Mouse (Mus musculus): ENCODE results near the gene Ptprk. TPM values are rescaled to one million over a fixed set of nuclear protein-coding genes. Genes with fewer than 3 reads are reported as not detected.
A peak's percentile ranks its signal among the peaks of the same experiment; 100 is the strongest.

Ptprk gene
- polyA plus RNA-seq, 1 experiment from 2014 or later, result 24.7 TPM

GRCm38 (mm10) chr10:28552068-28552467 lies 477.4 kb downstream of the Ptprk start:
- H3K9me3 ChIP-seq, result no peaks in the 10 kb centered on the region
- 93% methylated on average over 2 of the region's 2 CpGs for WGBS
- no peak overlapping the region for H3K9ac ChIP-seq
- no peak overlapping the region for H3K4me3 ChIP-seq
- no peak for ATAC-seq (ENCODE audit: low FRiP score, low read depth)
- no peaks in the 10 kb centered on the region for H3K4me1 ChIP-seq
- no peak overlapping the region for H3K4me2 ChIP-seq (replicated peaks)
- H3K27me3 ChIP-seq (replicated peaks), result no peaks in the 10 kb centered on the region
- H3K27ac ChIP-seq, result no peak overlapping the region
- no peaks in the 10 kb centered on the region for H3K36me3 ChIP-seq

GRCm38 (mm10) chr10:28564110-28564674 lies 489.6 kb downstream of the Ptprk start:
- no peak overlapping the region for H3K27ac ChIP-seq
- no peaks in the 10 kb centered on the region for H3K36me3 ChIP-seq
- H3K9me3 ChIP-seq, result no peaks in the 10 kb centered on the region
- H3K27me3 ChIP-seq (replicated peaks), result no peaks in the 10 kb centered on the region
- H3K4me2 ChIP-seq (replicated peaks), result no peak overlapping the region
- 82% methylated on average over 3 of the region's 3 CpGs for WGBS
- no peak overlapping the region for H3K9ac ChIP-seq
- no peak overlapping the region for H3K4me3 ChIP-seq
- peak; percentile 61; the same call in 1 of the 2 replicates for ATAC-seq (ENCODE audit: low FRiP score, low read depth)
- H3K4me1 ChIP-seq, result no peaks in the 10 kb centered on the region

GRCm38 (mm10) chr10:28566378-28566777 lies 491.8 kb downstream of the Ptprk start:
- Histone ChIP-seq H3K4me3 (no peak overlapping the region), H3K4me2 (replicated peaks) (no peak overlapping the region), H3K4me1 (no peaks in the 10 kb centered on the region), H3K27me3 (replicated peaks) (no peaks in the 10 kb centered on the region), H3K9me3 (no peaks in the 10 kb centered on the region), H3K27ac (no peak overlapping the region), H3K36me3 (no peaks in the 10 kb centered on the region), H3K9ac (no peak overlapping the region)
- ATAC-seq (ENCODE audit: low FRiP score, low read depth), result no peak
- 86% methylated on average over 4 of the region's 4 CpGs for WGBS

- H3K9me3 ChIP-seq, result no peaks in the 10 kb centered on the region
- H3K9ac ChIP-seq, result no peak overlapping the region
- no peak overlapping the region for H3K4me3 ChIP-seq
- no peak for ATAC-seq (ENCODE audit: low FRiP score, low read depth)
- 90% methylated on average over 2 of the region's 2 CpGs for WGBS
- no peak overlapping the region for H3K4me2 ChIP-seq (replicated peaks)
- H3K4me1 ChIP-seq, result no peaks in the 10 kb centered on the region
- H3K27me3 ChIP-seq (replicated peaks), result no peaks in the 10 kb centered on the region
- no peaks in the 10 kb centered on the region for H3K36me3 ChIP-seq
- no peak overlapping the region for H3K27ac ChIP-seq
Observed at GRCm38 (mm10) chr10:28566828-28567227, 492.2 kb downstream of the Ptprk start.

- no peaks in the 10 kb centered on the region for H3K9me3 ChIP-seq
- H3K27ac ChIP-seq, result no peak overlapping the region
- H3K9ac ChIP-seq, result no peak overlapping the region
- no peaks in the 10 kb centered on the region for H3K36me3 ChIP-seq
- H3K4me2 ChIP-seq (replicated peaks), result no peak overlapping the region
- no peak overlapping the region for H3K4me3 ChIP-seq
- H3K27me3 ChIP-seq (replicated peaks), result no peaks in the 10 kb centered on the region
- no peak for ATAC-seq (ENCODE audit: low FRiP score, low read depth)
- H3K4me1 ChIP-seq, result no peaks in the 10 kb centered on the region
- 96% methylated on average over 3 of the region's 3 CpGs for WGBS
Observed at GRCm38 (mm10) chr10:28567441-28567840, 492.8 kb downstream of the Ptprk start.

- Histone ChIP-seq H3K4me2 (replicated peaks) (no peak overlapping the region), H3K9me3 (no peaks in the 10 kb centered on the region), H3K27ac (no peak overlapping the region), H3K4me1 (no peaks in the 10 kb centered on the region), H3K27me3 (replicated peaks) (no peaks in the 10 kb centered on the region), H3K36me3 (no peaks in the 10 kb centered on the region), H3K4me3 (no peak overlapping the region), H3K9ac (no peak overlapping the region)
- ATAC-seq (ENCODE audit: low FRiP score, low read depth), result no peak
- WGBS, result 92% methylated on average over 5 of the region's 5 CpGs
Observed at GRCm38 (mm10) chr10:28568047-28568446, 493.4 kb downstream of the Ptprk start.

GRCm38 (mm10) chr10:28579596-28579995 lies 505.0 kb downstream of the Ptprk start:
- Histone ChIP-seq H3K4me2 (replicated peaks) (no peak overlapping the region), H3K36me3 (0 out of 2 replicates have a peak, but pooled peaks cover 4% of the 10 kb centered on the region), H3K4me1 (no peaks in the 10 kb centered on the region), H3K9ac (no peak overlapping the region), H3K9me3 (no peaks in the 10 kb centered on the region), H3K27ac (no peak overlapping the region), H3K27me3 (replicated peaks) (no peaks in the 10 kb centered on the region), H3K4me3 (no peak overlapping the region)
- WGBS, result 84% methylated on average over 5 of the region's 5 CpGs
- ATAC-seq (ENCODE audit: low FRiP score, low read depth), result no peak

- H3K9me3 ChIP-seq, result no peaks in the 10 kb centered on the region
- no peak overlapping the region for H3K9ac ChIP-seq
- no peak overlapping the region for H3K4me2 ChIP-seq (replicated peaks)
- no peak overlapping the region for H3K4me3 ChIP-seq
- no peak for ATAC-seq (ENCODE audit: low FRiP score, low read depth)
- H3K36me3 ChIP-seq, result 0 out of 2 replicates have a peak, but pooled peaks cover 3% of the 10 kb centered on the region
- H3K4me1 ChIP-seq, result no peaks in the 10 kb centered on the region
- H3K27me3 ChIP-seq (replicated peaks), result no peaks in the 10 kb centered on the region
- H3K27ac ChIP-seq, result no peak overlapping the region
- WGBS, result 53% methylated on average over 4 of the region's 4 CpGs
Observed at GRCm38 (mm10) chr10:28586565-28587138, 512.0 kb downstream of the Ptprk start.

GRCm38 (mm10) chr10:28588401-28588800 lies 513.8 kb downstream of the Ptprk start:
- H3K4me3 ChIP-seq, result no peak overlapping the region
- H3K36me3 ChIP-seq, result peaks cover 5% of the 10 kb centered on the region; the same call in 1 of the 2 replicates
- ATAC-seq (ENCODE audit: low FRiP score, low read depth), result no peak
- 94% methylated on average over 4 of the region's 4 CpGs for WGBS
- no peaks in the 10 kb centered on the region for H3K4me1 ChIP-seq
- H3K4me2 ChIP-seq (replicated peaks), result no peak overlapping the region
- no peaks in the 10 kb centered on the region for H3K9me3 ChIP-seq
- H3K27me3 ChIP-seq (replicated peaks), result no peaks in the 10 kb centered on the region
- no peak overlapping the region for H3K9ac ChIP-seq
- no peak overlapping the region for H3K27ac ChIP-seq

GRCm38 (mm10) chr10:28590822-28591221 lies 516.2 kb downstream of the Ptprk start:
- no peaks in the 10 kb centered on the region for H3K27me3 ChIP-seq (replicated peaks)

GRCm38 (mm10) chr10:28593566-28594292 lies 519.1 kb downstream of the Ptprk start:
- Histone ChIP-seq H3K9ac (no peak overlapping the region), H3K27me3 (replicated peaks) (no peaks in the 10 kb centered on the region), H3K36me3 (peaks cover 5% of the 10 kb centered on the region; the same call in 1 of the 2 replicates), H3K4me2 (replicated peaks) (no peak overlapping the region), H3K27ac (no peak overlapping the region), H3K4me3 (no peak overlapping the region), H3K9me3 (no peaks in the 10 kb centered on the region), H3K4me1 (no peaks in the 10 kb centered on the region)
- 67% methylated on average over 3 of the region's 4 CpGs for WGBS
- no peak for ATAC-seq (ENCODE audit: low FRiP score, low read depth)

More at GRCm38 (mm10) chr10:28590822-28591221, 516.2 kb downstream of the Ptprk start:
- no peaks in the 10 kb centered on the region for H3K4me1 ChIP-seq
- H3K9ac ChIP-seq, result no peak overlapping the region
- WGBS, result 88% methylated on average over 3 of the region's 3 CpGs
- peaks cover 5% of the 10 kb centered on the region; the same call in 1 of the 2 replicates for H3K36me3 ChIP-seq
- H3K4me2 ChIP-seq (replicated peaks), result no peak overlapping the region
- no peak for ATAC-seq (ENCODE audit: low FRiP score, low read depth)
- H3K27ac ChIP-seq, result no peak overlapping the region
- H3K9me3 ChIP-seq, result no peaks in the 10 kb centered on the region
- H3K4me3 ChIP-seq, result no peak overlapping the region

GRCm38 (mm10) chr10:28596897-28597296 lies 522.3 kb downstream of the Ptprk start:
- Histone ChIP-seq H3K4me1 (no peaks in the 10 kb centered on the region), H3K9ac (no peak overlapping the region), H3K9me3 (no peaks in the 10 kb centered on the region), H3K4me3 (no peak overlapping the region), H3K4me2 (replicated peaks) (no peak overlapping the region), H3K27ac (no peak overlapping the region), H3K36me3 (peaks cover 5% of the 10 kb centered on the region; the same call in 1 of the 2 replicates), H3K27me3 (replicated peaks) (no peaks in the 10 kb centered on the region)
- ATAC-seq (ENCODE audit: low FRiP score, low read depth), result no peak
- WGBS, result 97% methylated on average over 3 of the region's 3 CpGs

Measured in neural tube, embryonic 12.5 days (tissue).